Mouse (Mus musculus) G1E (cell line): ENCODE results near the gene Slain2. TPM values are rescaled to one million over a fixed set of nuclear protein-coding genes. Genes with fewer than 3 reads are reported as not detected.

Experiments used
- ATAC-seq: 2 replicates; pipeline ENCODE4 v1.8.0; 2016; ENCODE audit warnings: mild to moderate bottlenecking; ENCODE audit not compliant: insufficient number of reproducible peaks, poor library complexity, low FRiP score, severe bottlenecking; ENCODE audit errors: extremely low read depth
- DNase-seq: peaks from one replicate; pipeline ENCODE4 v3.0.0; 2012; ENCODE audit warnings: low spot score
- H3K27me3 ChIP-seq: 2 replicates; pipeline ENCODE4 v1.6.1; 2012; ENCODE audit warnings: mild to moderate bottlenecking, low read length, inconsistent platforms; ENCODE audit not compliant: insufficient read depth
- H3K36me3 ChIP-seq: replicated peaks from 2 replicates; pipeline ENCODE3; 2012; ENCODE audit warnings: mild to moderate bottlenecking, inconsistent platforms
- H3K4me1 ChIP-seq: 2 replicates; pipeline ENCODE4 v1.6.1; 2012; ENCODE audit warnings: low read depth, low read length, inconsistent platforms, mixed read lengths; ENCODE audit not compliant: insufficient read depth
- H3K4me3 ChIP-seq: 2 replicates; pipeline ENCODE4 v1.5.1; 2012; ENCODE audit warnings: low read depth, mild to moderate bottlenecking, inconsistent platforms, low read length, moderate library complexity, mixed read lengths
- H3K9me3 ChIP-seq: replicated peaks from 2 replicates; pipeline ENCODE4 v1.6.1; 2012; ENCODE audit warnings: inconsistent platforms
- CTCF ChIP-seq: IDR thresholded peaks from 2 replicates; pipeline ENCODE4 v1.5.1; 2012; ENCODE audit warnings: low read depth, low read length, inconsistent platforms, mixed read lengths
- GATA1 ChIP-seq: IDR thresholded peaks from 2 replicates; pipeline ENCODE4 v1.6.1; 2012; ENCODE audit warnings: borderline replicate concordance, low read length, inconsistent platforms, mixed read lengths
- GATA2 ChIP-seq: IDR thresholded peaks from 2 replicates; pipeline ENCODE4 v1.6.1; 2012; ENCODE audit warnings: low read depth, low read length, inconsistent platforms, borderline replicate concordance
- POLR2AphosphoS5 ChIP-seq: IDR thresholded peaks from 2 replicates; pipeline ENCODE4 v1.6.1; 2012; ENCODE audit warnings: low read depth, low read length, inconsistent platforms; ENCODE audit not compliant: insufficient replicate concordance
- TAL1 ChIP-seq: conservative IDR thresholded peaks from 2 replicates; pipeline ENCODE4 v1.6.1; 2012; ENCODE audit warnings: low read depth, low read length, inconsistent platforms, mixed read lengths
- polyA plus RNA-seq: library from polyadenylated mRNA; stranded (reverse); fragments of >175 nt; gene quantifications from 2 replicates; pipeline ENCODE4 v1.2.3, GENCODE M21; 2012
- total RNA-seq, 2 experiments: library from RNA; stranded (forward) in 1 of 2; stranded (reverse) in 1 of 2; fragments of 200-1000 nt in 1 of 2; fragments of >200 nt in 1 of 2; fragmentation: Nextera tagmentation in 1 of 2; gene quantifications; 2 replicates each; pipeline ENCODE4 v1.2.3; 2014 to 2017

Slain2 gene
- total and polyA plus RNA-seq, 3 experiments: 7.7 to 42.4 (median 26.2) TPM

DNA sequence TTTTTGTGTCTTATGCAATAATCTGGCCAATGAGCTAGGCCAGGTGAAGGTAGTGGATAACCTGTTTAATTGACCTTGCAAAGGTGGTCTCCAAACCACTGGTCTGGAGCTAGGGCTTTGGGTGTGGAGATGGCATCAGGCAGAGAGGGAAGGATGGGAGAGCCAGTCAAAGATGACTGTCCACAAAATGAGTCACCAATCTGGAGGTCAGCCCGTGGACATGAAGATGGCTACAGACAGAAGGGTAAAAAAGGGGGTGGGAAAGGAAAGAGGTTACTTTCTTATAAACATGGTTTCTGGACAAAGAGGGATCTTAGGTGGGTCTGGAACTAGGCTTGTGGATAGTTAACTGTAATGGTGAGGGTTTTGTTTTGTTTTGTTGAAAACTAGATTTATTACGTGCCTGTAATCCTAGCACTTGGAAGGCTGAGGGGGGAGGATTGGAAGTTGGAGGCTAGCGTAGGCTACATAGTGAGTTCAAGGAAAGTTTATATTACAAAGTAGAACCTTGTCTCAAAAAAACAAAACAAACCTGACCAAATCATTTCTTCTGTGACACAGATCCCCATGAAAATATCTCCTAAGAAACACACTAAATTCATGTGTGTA, 40.0 kb downstream of the Slain2 start:
- no peak for TF ChIP-seq TAL1
- TF ChIP-seq GATA1: no peak
- no peak for TF ChIP-seq CTCF
- TF ChIP-seq GATA2: no peak
- TF ChIP-seq POLR2AphosphoS5: no peak
- no peak overlapping the region for H3K4me3 ChIP-seq
- H3K9me3 ChIP-seq: no peaks in the 10 kb centered on the region
- ATAC-seq: no peak
- no peaks in the 10 kb centered on the region for H3K27me3 ChIP-seq
- no peak for DNase-seq
- no peaks in the 10 kb centered on the region for H3K4me1 ChIP-seq
- peaks cover 36% of the 10 kb centered on the region for H3K36me3 ChIP-seq

DNA sequence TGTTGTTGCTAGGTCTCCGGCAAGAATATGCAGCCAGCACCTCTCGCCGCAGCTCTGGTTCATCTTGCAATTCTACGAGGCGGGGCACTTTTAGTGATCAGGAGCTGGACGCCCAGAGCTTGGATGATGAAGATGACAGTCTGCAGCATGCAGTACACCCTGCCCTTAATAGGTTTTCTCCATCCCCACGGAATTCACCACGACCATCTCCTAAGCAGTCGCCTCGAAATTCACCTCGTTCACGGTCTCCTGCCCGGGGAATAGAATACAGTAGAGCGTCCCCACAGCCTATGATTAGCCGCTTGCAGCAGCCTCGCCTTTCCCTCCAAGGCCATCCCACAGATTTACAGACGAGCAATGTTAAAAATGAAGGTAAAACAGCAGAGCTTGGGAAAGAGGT, 43.2 kb downstream of the Slain2 start:
- Histone ChIP-seq H3K27me3 (no peaks in the 10 kb centered on the region), H3K36me3 (peaks cover 34% of the 10 kb centered on the region), H3K4me1 (no peaks in the 10 kb centered on the region), H3K9me3 (no peaks in the 10 kb centered on the region), H3K4me3 (no peak overlapping the region)
- ATAC-seq (no peak), DNase-seq (no peak)
- no peak for TF ChIP-seq GATA1
- TF ChIP-seq CTCF: no peak
- TF ChIP-seq POLR2AphosphoS5: no peak
- TF ChIP-seq GATA2: no peak
- TF ChIP-seq TAL1: no peak

DNA sequence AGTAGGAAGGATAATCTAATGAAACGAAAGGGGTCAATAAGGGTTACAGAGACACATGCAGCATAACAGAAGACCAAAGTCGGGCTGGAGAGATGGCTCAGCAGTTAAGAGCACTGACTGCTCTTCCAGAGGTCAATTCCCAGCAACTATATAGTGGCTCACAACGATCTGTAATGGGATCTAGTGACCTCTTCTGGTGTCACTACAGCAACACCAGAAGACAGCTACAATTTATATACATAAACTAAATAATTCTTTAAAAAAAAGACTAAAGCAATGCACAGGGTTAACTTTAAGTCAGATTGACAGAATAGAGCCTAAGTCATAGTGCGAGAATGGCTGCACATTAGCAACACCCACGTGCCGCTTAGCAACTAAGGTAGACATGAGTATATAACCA, 46.0 kb downstream of the Slain2 start:
- H3K27me3 ChIP-seq: no peaks in the 10 kb centered on the region
- H3K36me3 ChIP-seq: peaks cover 38% of the 10 kb centered on the region
- DNase-seq: no peak
- no peaks in the 10 kb centered on the region for H3K9me3 ChIP-seq
- no peak for TF ChIP-seq POLR2AphosphoS5
- no peaks in the 10 kb centered on the region for H3K4me1 ChIP-seq
- H3K4me3 ChIP-seq: no peak overlapping the region
- ATAC-seq: no peak

DNA sequence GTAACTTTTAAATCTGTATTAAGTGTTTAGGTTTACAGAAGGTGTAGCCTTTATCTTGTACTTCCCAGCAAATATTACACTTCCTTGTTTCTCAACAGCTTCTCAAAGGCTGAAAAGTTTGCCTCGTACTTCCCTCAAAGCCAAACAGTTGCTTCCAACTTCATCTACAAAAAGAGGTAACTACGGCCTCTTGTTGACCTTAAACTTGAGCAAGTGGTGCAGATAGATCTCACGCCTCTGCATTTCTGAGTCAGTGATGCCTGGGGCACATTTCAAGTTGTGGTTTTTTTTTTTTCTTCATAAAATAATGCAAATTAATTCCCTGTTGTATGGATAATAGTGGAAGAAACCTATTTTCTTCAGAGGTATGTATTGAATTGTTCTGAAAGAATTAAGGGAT, 51.6 kb downstream of the Slain2 start:
- Histone ChIP-seq H3K9me3 (no peaks in the 10 kb centered on the region), H3K27me3 (no peaks in the 10 kb centered on the region), H3K4me1 (no peaks in the 10 kb centered on the region), H3K4me3 (no peak overlapping the region), H3K36me3 (peaks cover 48% of the 10 kb centered on the region)
- ATAC-seq (no peak), DNase-seq (no peak)
- TF ChIP-seq GATA2 (no peak), TAL1 (no peak), CTCF (no peak), POLR2AphosphoS5 (no peak), GATA1 (no peak)

DNA sequence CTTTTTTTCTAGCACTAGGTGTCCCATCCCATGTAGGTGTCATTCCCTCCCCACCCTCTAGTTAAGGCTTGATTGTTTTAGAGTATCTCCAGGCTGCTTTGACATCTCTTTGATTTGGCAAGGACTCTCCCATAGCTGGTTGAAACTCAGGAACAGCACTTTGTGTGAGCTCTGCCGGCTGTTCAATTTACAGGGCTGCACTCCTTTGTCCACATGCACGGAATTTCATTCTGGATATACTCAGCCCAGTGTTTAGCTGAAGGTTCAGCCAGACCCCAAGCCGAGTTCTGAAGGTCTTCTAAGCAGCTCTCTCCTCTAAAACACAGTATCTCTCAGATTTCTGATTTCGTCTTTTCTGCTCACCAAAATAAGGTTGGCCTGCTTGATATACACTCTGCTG, 58.3 kb downstream of the Slain2 start:
- ATAC-seq: no peak
- H3K4me3 ChIP-seq: no peak overlapping the region
- H3K36me3 ChIP-seq: peaks cover 78% of the 10 kb centered on the region
- no peak for DNase-seq
- H3K9me3 ChIP-seq: no peaks in the 10 kb centered on the region
- TF ChIP-seq TAL1: no peak
- TF ChIP-seq POLR2AphosphoS5: no peak
- TF ChIP-seq GATA2: no peak
- TF ChIP-seq CTCF: no peak
- TF ChIP-seq GATA1: no peak
- H3K27me3 ChIP-seq: no peaks in the 10 kb centered on the region
- H3K4me1 ChIP-seq: no peaks in the 10 kb centered on the region

DNA sequence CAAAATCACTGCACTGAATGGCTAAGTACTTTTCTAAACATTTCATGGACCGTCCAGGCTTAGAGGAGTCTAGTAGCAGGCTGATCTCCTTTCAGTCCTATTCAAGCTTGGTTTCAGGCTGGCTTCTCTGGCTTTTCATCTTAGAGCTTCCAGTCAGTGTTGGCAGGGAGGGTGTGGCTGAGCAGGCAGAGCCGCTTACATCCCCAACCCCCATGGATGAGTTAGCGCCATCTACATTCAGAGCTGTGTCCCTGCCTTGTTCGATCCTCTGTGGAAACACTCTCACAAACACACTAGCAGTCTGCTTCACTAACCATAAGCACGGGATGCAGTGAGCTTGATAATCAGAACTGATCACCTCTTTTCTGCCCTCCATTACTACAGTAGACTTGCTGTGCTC, 58.8 kb downstream of the Slain2 start:
- no peak overlapping the region for H3K4me3 ChIP-seq
- H3K9me3 ChIP-seq: no peaks in the 10 kb centered on the region
- no peaks in the 10 kb centered on the region for H3K4me1 ChIP-seq
- ATAC-seq (no peak), DNase-seq (no peak)
- H3K36me3 ChIP-seq: peaks cover 79% of the 10 kb centered on the region
- no peak for TF ChIP-seq TAL1
- no peak for TF ChIP-seq POLR2AphosphoS5
- no peak for TF ChIP-seq GATA1
- TF ChIP-seq CTCF: no peak
- no peak for TF ChIP-seq GATA2
- H3K27me3 ChIP-seq: no peaks in the 10 kb centered on the region

DNA sequence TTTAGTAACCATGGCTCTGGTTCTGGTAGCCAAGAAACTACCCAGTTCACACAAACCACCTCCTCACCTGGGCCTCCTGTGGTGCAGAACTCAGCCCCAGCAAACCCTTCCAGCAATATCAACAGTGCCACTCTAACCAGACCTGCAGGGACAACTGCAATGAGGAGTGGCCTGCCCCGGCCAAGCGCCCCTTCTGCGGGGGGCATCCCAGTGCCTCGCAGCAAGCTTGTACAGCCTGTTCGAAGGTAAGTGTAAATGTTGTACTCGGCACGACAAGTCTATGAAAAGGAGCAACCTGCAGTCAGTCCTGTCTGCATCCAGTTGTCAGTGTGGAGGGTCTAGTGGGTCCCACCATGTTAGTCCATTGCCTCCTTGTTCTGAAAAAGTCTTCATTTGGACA, 60.5 kb downstream of the Slain2 start, which contains the start of gene Gm10135:
TSS of gene Gm10135 (minus strand) at position 101 of the 400 bp plus-strand sequence.
- Histone ChIP-seq H3K4me3 (no peak within 1 kb of the TSS), H3K9me3 (no peaks in the 10 kb centered on the region), H3K27me3 (no peaks in the 10 kb centered on the region), H3K4me1 (no peaks in the 10 kb centered on the region), H3K36me3 (peaks cover 73% of the 10 kb centered on the region)
- TF ChIP-seq TAL1 (no peak), GATA1 (no peak), POLR2AphosphoS5 (no peak), CTCF (no peak), GATA2 (no peak)
- ATAC-seq: no peak
- DNase-seq: no peak
